In the genomic region with DNA sequence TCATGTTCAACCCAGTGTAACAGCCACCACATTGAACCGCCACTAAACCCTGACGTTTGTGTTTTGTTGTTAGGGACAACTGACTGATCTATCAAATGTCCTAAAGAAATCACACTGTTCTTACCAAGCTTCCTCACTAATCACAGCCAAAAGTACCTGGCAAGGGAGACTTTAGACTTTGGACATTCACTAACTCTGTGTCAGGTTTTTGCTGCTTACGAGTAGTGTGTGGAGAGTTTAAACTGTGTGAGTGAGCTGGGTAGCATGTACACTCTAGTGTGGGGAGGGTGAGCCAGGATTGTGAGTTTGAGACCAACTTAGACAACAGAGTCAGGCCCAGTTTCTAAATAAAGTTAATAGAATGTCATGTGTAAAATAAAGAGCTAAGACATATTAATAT, we compare ENCODE assay signal across 21 mouse cellular contexts. TPM values are rescaled to one million over a fixed set of nuclear protein-coding genes. Genes with fewer than 3 reads are reported as not detected.
DNase-seq lines count a peak whose midpoint lies in the region; ATAC-seq and TF ChIP-seq lines count a peak whose summit lies in the region.
"Had no signal": no experiment of that assay in that cellular context is flagged by ENCODE, and none has a peak within 500 bp of the region (broad histone marks: within the 10 kb centered on the region; RNA-seq: fewer than 3 reads in every experiment).

No protein-coding gene starts in this region.

- H3K4me3 ChIP-seq in hindbrain, embryonic 16.5 days (ENCODE audit: low read length): no peak overlapping the region
- no peak overlapping the region for H3K4me3 ChIP-seq in hindbrain, embryonic 10.5 days
- H3K4me3 ChIP-seq in layer of hippocampus, adult 2 months: no peak overlapping the region
- no peak overlapping the region for H3K4me3 ChIP-seq in liver, postnatal 0 days (ENCODE audit: low read depth, low read length)
- H3K4me3 ChIP-seq: embryonic facial prominence, embryonic 10.5 days; forebrain, embryonic 12.5 days; heart, embryonic 13.5 days had no signal

- WGBS in hindbrain, embryonic 16.5 days: 92% methylated on average over 3 of the region's 3 CpGs
- WGBS in hindbrain, embryonic 10.5 days: 93% methylated on average over 3 of the region's 3 CpGs
- WGBS in liver, postnatal 0 days (ENCODE audit: insufficient replicate concordance): 63% methylated on average over 3 of the region's 3 CpGs

- no peak for TF ChIP-seq CTCF in layer of hippocampus, adult 2 months (conservative IDR thresholded peaks at IDR 0.05)
- TF ChIP-seq CTCF in liver, postnatal 0 days (IDR thresholded peaks at IDR 0.05; ENCODE audit: low read depth): no peak

- no peak for DNase-seq in hindbrain, embryonic 10.5 days (ENCODE audit: low spot score)
- DNase-seq in layer of hippocampus, adult 2 months (ENCODE audit: low spot score in 2 of 2): no peak
- no peak for DNase-seq in layer of hippocampus, postnatal 14 days (ENCODE audit: low spot score in 2 of 2)
- DNase-seq in kidney, postnatal 36 days: peak; percentile 40 to 65
- no peak for DNase-seq in liver, postnatal 0 days
- DNase-seq in adipocyte (ENCODE audit: low spot score): no peak
- DNase-seq in spleen, postnatal 4 days (ENCODE audit: low spot score in 2 of 2): no peak
- DNase-seq: cerebellum, adult 2 months; gastrocnemius, postnatal 10 days; heart, adult 18-20 months; left cerebral cortex, postnatal 4 days; lung, adult 2 months; right cerebral cortex, postnatal 14 days had no signal

- H3K27me3 ChIP-seq in hindbrain, embryonic 16.5 days (replicated peaks; ENCODE audit: control insufficient read depth, insufficient read depth, low read length): no peaks in the 10 kb centered on the region
- no peaks in the 10 kb centered on the region for H3K27me3 ChIP-seq in hindbrain, embryonic 10.5 days (ENCODE audit: insufficient read depth, poor library complexity, severe bottlenecking)
- H3K27me3 ChIP-seq in liver, postnatal 0 days (ENCODE audit: insufficient read depth, low read length): no peaks in the 10 kb centered on the region
- H3K27me3 ChIP-seq: forebrain, embryonic 12.5 days; heart, embryonic 13.5 days had no signal

- no peak overlapping the region for H3K9ac ChIP-seq in hindbrain, embryonic 16.5 days (ENCODE audit: low read depth, low read length)
- 0 out of 2 replicates have a peak overlapping the region, but pooled peaks have one; percentile 21 for H3K9ac ChIP-seq in liver, postnatal 0 days (replicated peaks)
- H3K9ac ChIP-seq: forebrain, embryonic 12.5 days had no signal

- TF ChIP-seq EP300 in liver, postnatal 0 days (IDR thresholded peaks at IDR 0.05; ENCODE audit: low read depth): no peak

- H3K4me1 ChIP-seq in hindbrain, embryonic 16.5 days (ENCODE audit: control insufficient read depth, insufficient read depth, low read depth, low read length): peaks cover 21% of the 10 kb centered on the region
- H3K4me1 ChIP-seq in hindbrain, embryonic 10.5 days (replicated peaks): peaks cover 7% of the 10 kb centered on the region
- peaks cover 38% of the 10 kb centered on the region for H3K4me1 ChIP-seq in liver, postnatal 0 days (ENCODE audit: insufficient read depth)

- peak overlapping the region; percentile 45; the same call in 1 of the 2 replicates for H3K27ac ChIP-seq in hindbrain, embryonic 16.5 days (ENCODE audit: low read depth, low read length)
- no peak overlapping the region for H3K27ac ChIP-seq in hindbrain, embryonic 10.5 days
- peak overlapping the region; percentile 77 for H3K27ac ChIP-seq in layer of hippocampus, adult 2 months
- peak overlapping the region; percentile 80 for H3K27ac ChIP-seq in liver, postnatal 0 days (ENCODE audit: low read depth)
- H3K27ac ChIP-seq: embryonic facial prominence, embryonic 10.5 days; forebrain, embryonic 12.5 days; heart, embryonic 13.5 days had no signal

- no peaks in the 10 kb centered on the region for H3K9me3 ChIP-seq in hindbrain, embryonic 16.5 days (ENCODE audit: control insufficient read depth, low read length)
- H3K9me3 ChIP-seq in hindbrain, embryonic 10.5 days: no peaks in the 10 kb centered on the region
- H3K9me3 ChIP-seq in liver, postnatal 0 days (ENCODE audit: low read length): no peaks in the 10 kb centered on the region
- H3K9me3 ChIP-seq: embryonic facial prominence, embryonic 10.5 days; forebrain, embryonic 12.5 days; G1E; heart, embryonic 13.5 days had no signal

- no peak overlapping the region for H3K4me2 ChIP-seq in hindbrain, embryonic 16.5 days (ENCODE audit: low read length)
- peak overlapping the region; percentile 2; the same call in 1 of the 2 replicates for H3K4me2 ChIP-seq in liver, postnatal 0 days (ENCODE audit: low read depth, low read length)
- H3K4me2 ChIP-seq: forebrain, embryonic 12.5 days; heart, embryonic 13.5 days had no signal

- H3K36me3 ChIP-seq in hindbrain, embryonic 16.5 days (ENCODE audit: control insufficient read depth, insufficient read depth, low read length): no peaks in the 10 kb centered on the region
- H3K36me3 ChIP-seq in hindbrain, embryonic 10.5 days: peaks cover 11% of the 10 kb centered on the region
- peaks cover 4% of the 10 kb centered on the region; the same call in 1 of the 2 replicates for H3K36me3 ChIP-seq in liver, postnatal 0 days (replicated peaks; ENCODE audit: insufficient read depth, low read length)

- ATAC-seq in hindbrain, embryonic 16.5 days: no peak
- peak; percentile 85 for ATAC-seq in liver, postnatal 0 days
- ATAC-seq: activated CD4-positive, CD25-positive, alpha-beta regulatory T cell, adult 4 months; midbrain, embryonic 16.5 days had no signal

RNA-seq across cellular contexts. Expression of a gene that starts 10.2 kb away (rescaled TPM):
- polyA plus RNA-seq in hindbrain, embryonic 16.5 days (2015; fragmentation: Nextera tagmentation; extraction: Ambion mirVana): 333 and 346 TPM in 2 replicates
- polyA plus RNA-seq in hindbrain, embryonic 10.5 days (2016; fragmentation: Nextera tagmentation; extraction: Ambion mirVana): 157 and 175 TPM in 2 replicates
- 100 to 1,000 TPM; 442 to 446 TPM for total RNA-seq in layer of hippocampus, adult 2 months (2021)
- total RNA-seq in layer of hippocampus, postnatal 14 days (2021): 100 to 1,000 TPM; 481 to 503 TPM
- polyA plus RNA-seq in liver, postnatal 0 days (2015; fragmentation: Nextera tagmentation; extraction: Ambion mirVana): 86.7 and 87.0 TPM in 2 replicates

RNA-seq across cellular contexts. Expression of a gene that starts 10.6 kb away (rescaled TPM):
- polyA plus RNA-seq in hindbrain, embryonic 16.5 days (2015; fragmentation: Nextera tagmentation; extraction: Ambion mirVana): 118 and 122 TPM in 2 replicates
- 212 and 249 TPM in 2 replicates for polyA plus RNA-seq in hindbrain, embryonic 10.5 days (2016; fragmentation: Nextera tagmentation; extraction: Ambion mirVana)
- 10 to 100 TPM; 33.0 to 36.8 TPM for total RNA-seq in layer of hippocampus, adult 2 months (2021)
- 10 to 100 TPM; 31.0 to 39.0 TPM for total RNA-seq in layer of hippocampus, postnatal 14 days (2021)
- polyA plus RNA-seq in liver, postnatal 0 days (2015; fragmentation: Nextera tagmentation; extraction: Ambion mirVana): 61.5 and 63.0 TPM in 2 replicates

RNA-seq across cellular contexts. Expression of a gene that starts 23.8 kb away (rescaled TPM):
- 15.7 and 18.4 TPM in 2 replicates for polyA plus RNA-seq in hindbrain, embryonic 16.5 days (2015; fragmentation: Nextera tagmentation; extraction: Ambion mirVana)
- polyA plus RNA-seq in hindbrain, embryonic 10.5 days (2016; fragmentation: Nextera tagmentation; extraction: Ambion mirVana): 18.6 and 19.1 TPM in 2 replicates
- total RNA-seq in layer of hippocampus, adult 2 months (2021): 10 to 100 TPM; 28.6 to 38.4 TPM
- 10 to 100 TPM; 24.6 to 31.6 TPM for total RNA-seq in layer of hippocampus, postnatal 14 days (2021)
- polyA plus RNA-seq in liver, postnatal 0 days (2015; fragmentation: Nextera tagmentation; extraction: Ambion mirVana): 10.9 and 12.3 TPM in 2 replicates

RNA-seq across cellular contexts. Expression of a gene that starts 43.7 kb away (rescaled TPM):
- polyA plus RNA-seq in hindbrain, embryonic 16.5 days (2015; fragmentation: Nextera tagmentation; extraction: Ambion mirVana): 88.2 and 105 TPM in 2 replicates
- 84.8 and 86.3 TPM in 2 replicates for polyA plus RNA-seq in hindbrain, embryonic 10.5 days (2016; fragmentation: Nextera tagmentation; extraction: Ambion mirVana)
- total RNA-seq in layer of hippocampus, adult 2 months (2021): 10 to 100 TPM; 44.8 to 51.4 TPM
- total RNA-seq in layer of hippocampus, postnatal 14 days (2021): 10 to 100 TPM; 52.8 to 54.7 TPM
- polyA plus RNA-seq in liver, postnatal 0 days (2015; fragmentation: Nextera tagmentation; extraction: Ambion mirVana): 57.0 and 57.3 TPM in 2 replicates

RNA-seq across cellular contexts. Expression of a gene that starts 54.2 kb away (rescaled TPM):
- polyA plus RNA-seq in hindbrain, embryonic 16.5 days (2015; fragmentation: Nextera tagmentation; extraction: Ambion mirVana): 287 and 292 TPM in 2 replicates
- polyA plus RNA-seq in hindbrain, embryonic 10.5 days (2016; fragmentation: Nextera tagmentation; extraction: Ambion mirVana): 13.8 and 33.7 TPM in 2 replicates
- total RNA-seq in layer of hippocampus, adult 2 months (2021): 10 to 100 TPM; 75.2 to 81.8 TPM
- 100 to 1,000 TPM; 131 to 136 TPM for total RNA-seq in layer of hippocampus, postnatal 14 days (2021)
- polyA plus RNA-seq in liver, postnatal 0 days (2015; fragmentation: Nextera tagmentation; extraction: Ambion mirVana): 0.52 and 0.59 TPM in 2 replicates
- total RNA-seq: G1E; neutrophil, adult 5-6 weeks had no signal
- polyA plus RNA-seq: activated CD4-positive, CD25-positive, alpha-beta regulatory T cell, adult 4 months; G1E had no signal

Comparison
In these comparisons a context has a peak if more than half of its experiments do, and no peak if none do; other contexts are left out.
1. DNase-seq: peak in kidney, postnatal 36 days (2 of 2); none in hindbrain, embryonic 10.5 days (single experiment), layer of hippocampus, adult 2 months (0 of 2), layer of hippocampus, postnatal 14 days (0 of 2), liver, postnatal 0 days (single experiment), adipocyte (single experiment) and spleen, postnatal 4 days (0 of 2).